Mouse (Mus musculus) urinary bladder, postnatal 25 days (tissue): ENCODE results near the gene Wfdc12.

ENCODE experiments used
- DNase-seq: peaks from one replicate; pipeline ENCODE4 v3.0.0; 2022; ENCODE audit warnings: low spot score

The Wfdc12 gene

GRCm38 (mm10) chr2:164175850-164176249, 14.6 kb downstream of the Wfdc12 start:
- no peak for DNase-seq

DNA sequence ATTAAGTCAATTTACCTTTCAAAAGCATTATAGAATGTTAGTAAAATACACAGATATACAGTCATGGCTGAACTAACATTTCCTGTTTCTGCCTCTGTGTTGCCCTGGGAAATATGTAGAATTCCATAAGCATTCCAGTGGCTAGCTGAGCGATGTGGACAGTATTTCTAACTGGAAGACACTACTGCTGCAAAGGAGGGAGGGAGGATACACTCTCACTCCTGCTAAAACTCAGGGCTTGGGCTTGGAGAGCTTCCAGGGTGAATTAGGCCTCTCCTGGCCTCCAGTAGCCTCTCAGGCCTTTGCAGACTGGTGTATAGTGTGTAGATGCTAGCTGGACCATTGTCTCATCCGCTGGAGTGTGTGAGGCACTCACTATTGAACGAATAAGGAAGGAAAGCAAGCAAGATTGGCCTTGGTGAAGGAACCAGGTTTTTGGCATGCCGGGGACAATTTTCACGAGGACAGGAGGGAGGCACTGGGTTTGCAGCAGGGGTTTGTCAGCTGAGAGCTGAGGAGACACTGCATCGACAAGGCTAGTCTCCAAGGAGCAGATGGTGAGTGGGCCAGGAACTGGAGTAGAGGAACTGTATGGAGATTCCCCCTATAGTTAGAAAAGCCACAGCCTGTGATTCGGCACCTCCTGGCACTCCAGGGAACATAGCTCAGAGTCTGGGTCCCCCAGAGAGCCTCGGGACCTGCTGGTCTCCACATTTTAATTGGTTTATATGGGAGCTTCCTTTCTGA, 15.6 kb downstream of the Wfdc12 start:
- no peak for DNase-seq

- DNase-seq, result no peak
Observed at GRCm38 (mm10) chr2:164173394-164173793, 17.0 kb downstream of the Wfdc12 start.

- DNase-seq, result no peak
Observed at GRCm38 (mm10) chr2:164170902-164171301, 19.5 kb downstream of the Wfdc12 start, which contains the start of gene Kcns1. Kcns1 (minus strand) TSS chr2:164171113.

- no peak for DNase-seq
Observed at GRCm38 (mm10) chr2:164170326-164170725, 20.1 kb downstream of the Wfdc12 start.

DNA sequence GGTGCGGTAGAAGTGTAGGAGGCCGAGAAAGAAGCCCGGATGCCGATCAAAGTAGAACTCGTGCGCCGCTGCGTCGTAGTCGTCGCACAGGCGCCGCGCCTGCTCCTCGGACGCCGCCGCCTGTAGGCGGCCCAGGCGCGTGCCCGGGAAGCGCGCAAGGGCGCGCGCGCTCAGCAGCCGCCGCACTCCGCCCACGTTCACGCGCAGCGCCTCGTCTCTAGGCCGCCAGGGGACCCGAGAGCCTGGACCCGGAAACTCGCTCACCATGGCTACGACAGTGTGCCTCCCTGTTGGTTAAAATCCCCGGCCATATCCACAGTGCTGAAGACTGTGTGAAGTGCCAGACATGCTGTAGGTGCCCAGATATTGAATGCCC, 21.8 kb downstream of the Wfdc12 start:
- DNase-seq, result no peak

DNA sequence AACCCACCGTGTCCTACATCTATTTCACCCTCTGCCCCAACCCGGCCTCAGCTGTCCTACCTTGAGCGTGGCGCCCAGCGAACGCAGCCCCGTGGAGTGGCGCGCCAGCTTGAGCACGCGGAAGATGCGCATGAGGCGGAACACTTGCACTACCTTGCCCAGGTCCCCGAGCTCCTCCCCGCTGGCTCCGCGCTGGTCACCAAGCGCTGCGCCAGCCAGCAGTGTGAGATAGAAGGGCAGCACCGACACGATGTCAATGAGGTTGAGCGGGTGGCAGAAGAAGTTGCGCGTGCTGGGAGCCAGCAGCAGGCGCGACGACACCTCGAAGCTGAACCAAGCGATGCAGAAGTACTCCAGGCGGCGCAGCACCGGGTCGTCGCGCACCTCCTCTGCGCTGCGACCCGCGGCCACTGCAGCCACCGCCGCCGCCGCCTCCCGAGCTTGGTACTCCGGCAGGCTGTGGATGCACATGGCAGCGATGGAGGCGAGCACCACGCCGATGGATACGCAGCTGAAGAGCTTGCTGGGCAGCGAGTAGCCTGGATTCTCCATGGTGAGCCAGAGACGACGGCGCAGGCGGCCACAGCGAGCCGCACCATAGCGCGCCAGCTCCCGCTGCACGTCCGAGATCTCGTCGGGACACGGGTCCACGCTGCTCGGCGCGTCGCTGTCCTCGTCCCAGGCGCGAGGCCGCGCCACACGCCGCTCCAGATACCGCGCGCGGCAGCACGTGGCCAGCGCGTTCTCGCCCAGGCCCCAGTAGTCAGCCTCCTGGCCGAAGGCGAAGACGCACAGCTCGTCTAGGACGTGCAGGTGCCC, 22.4 kb downstream of the Wfdc12 start:
- DNase-seq, result no peak

- no peak for DNase-seq
Observed at GRCm38 (mm10) chr2:164164941-164165340, 25.5 kb downstream of the Wfdc12 start.

DNA sequence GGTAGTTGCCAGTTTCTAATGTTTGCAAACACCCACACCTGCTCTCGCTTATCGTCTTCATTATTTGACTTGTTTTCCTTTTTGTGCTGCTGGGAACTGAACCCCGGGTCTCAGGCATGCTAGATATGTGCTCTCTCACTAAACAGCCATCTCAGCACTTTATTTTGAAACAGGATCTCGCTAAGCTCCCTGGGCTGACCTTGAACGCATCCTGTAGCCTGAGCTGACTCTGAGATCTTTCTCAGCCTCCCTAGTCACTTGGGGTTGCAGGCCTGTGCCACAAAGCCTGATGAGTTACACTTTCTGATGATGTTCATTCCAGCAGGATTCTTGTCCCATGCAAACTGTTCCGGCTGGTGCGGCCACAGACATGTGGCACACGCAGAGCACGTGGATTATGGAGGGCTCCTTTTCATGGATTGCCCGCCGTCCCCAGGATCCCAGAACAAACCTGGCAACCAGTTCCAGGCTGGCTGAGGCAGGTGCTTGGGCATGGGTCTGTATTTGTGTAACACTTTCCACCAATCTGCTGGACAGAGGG, 28.8 kb downstream of the Wfdc12 start:
- DNase-seq, result no peak

DNA sequence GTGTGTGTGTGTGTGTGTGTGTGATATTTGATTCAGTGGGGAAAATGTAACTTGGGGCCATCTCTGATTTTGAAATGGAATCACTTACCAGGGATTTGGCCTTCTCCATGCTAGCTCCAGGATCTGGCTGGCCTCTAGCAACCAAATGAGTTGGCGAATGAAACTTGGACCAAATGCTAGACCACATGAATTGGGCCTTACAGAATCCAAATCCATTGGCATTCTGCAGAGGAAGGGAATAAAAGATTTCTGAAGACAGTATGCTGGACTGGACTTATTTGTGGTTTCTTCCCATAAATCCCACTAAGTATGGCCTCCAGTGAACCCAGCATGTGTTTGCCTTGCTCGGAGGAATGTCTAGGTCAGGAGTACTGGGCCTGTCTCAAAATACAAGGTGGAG, 31.6 kb downstream of the Wfdc12 start:
- no peak for DNase-seq

DNA sequence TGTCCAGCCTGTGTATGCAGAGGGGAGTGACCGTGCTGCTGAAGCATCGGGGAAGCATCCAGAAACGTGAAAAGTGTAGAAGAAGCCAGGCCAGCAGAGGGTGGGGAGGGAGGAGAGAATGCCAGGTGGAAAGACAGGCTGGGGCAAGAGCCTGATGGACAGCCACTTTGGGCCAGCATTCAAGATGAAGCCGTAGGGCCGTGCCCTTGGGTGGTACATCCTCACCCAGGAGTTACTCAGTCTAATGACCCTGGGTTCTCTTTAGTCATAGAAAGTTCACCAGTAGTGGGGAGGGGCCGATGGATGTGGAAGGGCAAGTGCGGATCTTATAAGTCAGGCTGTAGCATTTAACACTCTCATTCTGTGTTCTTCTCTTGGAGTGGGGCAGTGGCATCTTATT, 34.2 kb downstream of the Wfdc12 start:
- no peak for DNase-seq

DNA sequence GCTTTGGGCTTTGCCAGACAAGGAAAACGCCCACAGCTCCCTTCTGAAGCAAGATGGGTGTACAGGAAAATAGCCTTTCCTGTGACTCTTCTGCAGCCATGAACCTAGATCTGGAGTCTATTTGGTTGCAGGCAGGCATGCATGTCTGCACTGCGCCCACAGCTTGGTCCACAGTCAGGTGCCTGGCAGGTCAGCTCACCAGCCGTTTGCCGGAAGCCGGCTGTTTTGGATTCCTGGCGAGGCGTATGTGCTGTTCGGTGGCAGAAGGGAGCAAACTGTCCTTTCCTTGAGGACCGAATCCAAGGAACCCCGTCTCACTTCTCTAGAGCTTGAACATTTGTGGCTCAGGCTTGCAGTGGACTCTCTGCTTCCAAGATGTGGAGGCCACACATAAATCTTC, 36.4 kb downstream of the Wfdc12 start:
- DNase-seq, result no peak

- no peak for DNase-seq
Observed at GRCm38 (mm10) chr2:164152341-164152740, 38.1 kb downstream of the Wfdc12 start.

DNA sequence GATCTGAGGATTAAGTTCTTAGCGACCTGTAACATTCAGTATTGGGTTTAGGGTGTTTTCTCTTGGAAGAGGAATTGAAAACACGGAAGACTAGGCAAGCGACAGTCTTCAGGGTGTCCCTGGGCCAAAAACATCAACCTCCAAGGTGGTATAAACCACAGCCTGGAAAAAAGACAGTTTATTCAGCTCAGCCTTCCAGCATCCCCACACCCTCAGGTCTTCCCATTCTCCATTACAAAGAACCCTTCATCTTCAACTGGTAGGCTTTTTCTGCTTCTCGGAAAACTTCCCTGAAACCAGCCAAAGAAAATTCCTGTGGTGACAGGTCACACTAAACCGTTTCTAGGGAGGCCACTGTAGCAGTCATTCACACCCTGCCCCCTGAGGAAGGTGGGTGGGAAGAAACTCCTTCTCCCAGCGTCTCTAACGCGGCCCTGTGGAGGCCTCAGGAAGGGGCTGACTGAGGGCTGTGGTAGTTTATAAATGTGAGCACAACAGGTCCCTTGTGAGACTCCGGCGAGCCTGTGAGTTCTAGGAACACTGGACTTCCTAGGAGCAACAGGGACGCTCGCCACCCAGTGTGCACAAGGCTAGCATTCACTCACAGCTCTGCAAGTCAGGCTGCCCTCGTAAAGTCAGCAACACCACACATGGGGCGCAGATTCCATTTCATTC, 40.2 kb downstream of the Wfdc12 start:
- no peak for DNase-seq

GRCm38 (mm10) chr2:164146556-164146955, 43.9 kb downstream of the Wfdc12 start:
- no peak for DNase-seq

- DNase-seq, result no peak
Observed at GRCm38 (mm10) chr2:164144541-164144940, 45.9 kb downstream of the Wfdc12 start.

GRCm38 (mm10) chr2:164144025-164144424, 46.4 kb downstream of the Wfdc12 start:
- no peak for DNase-seq

- no peak for DNase-seq
Observed at GRCm38 (mm10) chr2:164142021-164142420, 48.4 kb downstream of the Wfdc12 start.
